Mouse (Mus musculus): ENCODE data around the gene Fam193a. TPM values are rescaled to one million over a fixed set of nuclear protein-coding genes. Genes with fewer than 3 reads are reported as not detected.
A peak's percentile ranks its signal among the peaks of the same experiment; 100 is the strongest.

Gene Fam193a
- polyA plus RNA-seq, 1 experiment from 2014 or later = 7.3 TPM

DNA sequence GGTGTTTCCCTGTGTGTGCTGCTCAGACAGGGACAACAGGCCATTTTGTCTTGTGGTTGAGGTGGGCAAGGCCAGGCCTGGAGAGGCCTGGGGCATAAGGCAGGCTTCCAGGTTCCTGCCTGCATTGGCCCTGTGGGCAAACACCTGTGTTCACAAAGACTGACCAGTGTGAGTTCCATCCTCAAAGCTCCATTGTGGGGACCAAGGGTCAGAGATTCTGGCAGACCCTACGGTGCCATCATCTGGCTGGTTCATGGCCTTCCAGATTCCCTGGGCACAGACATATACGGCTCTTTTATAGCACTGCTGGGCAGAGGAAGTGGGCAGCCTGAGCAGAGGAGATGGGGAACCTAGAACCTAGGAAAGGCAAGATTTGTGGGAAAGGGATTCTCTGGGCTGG is 157.6 kb downstream of the Fam193a start:
- Histone ChIP-seq H3K4me3 (ENCODE audit: low read length) (no peak overlapping the region), H3K9ac (ENCODE audit: low read length) (no peak overlapping the region), H3K9me3 (replicated peaks; ENCODE audit: control insufficient read depth, low read length) (no peaks in the 10 kb centered on the region), H3K27me3 (ENCODE audit: control insufficient read depth, insufficient read depth, low read length) (no peaks in the 10 kb centered on the region), H3K4me2 (ENCODE audit: low read depth, low read length) (no peak overlapping the region), H3K4me1 (ENCODE audit: control insufficient read depth, insufficient read depth, low read length) (peaks cover 3% of the 10 kb centered on the region), H3K36me3 (ENCODE audit: control insufficient read depth, insufficient read depth) (no peaks in the 10 kb centered on the region), H3K27ac (ENCODE audit: low read length) (no peak overlapping the region)
- 83% methylated on average over 2 of the region's 2 CpGs for WGBS
- no peak for ATAC-seq (replicated peaks; ENCODE audit: extremely low read depth, insufficient read depth, low FRiP score)

DNA sequence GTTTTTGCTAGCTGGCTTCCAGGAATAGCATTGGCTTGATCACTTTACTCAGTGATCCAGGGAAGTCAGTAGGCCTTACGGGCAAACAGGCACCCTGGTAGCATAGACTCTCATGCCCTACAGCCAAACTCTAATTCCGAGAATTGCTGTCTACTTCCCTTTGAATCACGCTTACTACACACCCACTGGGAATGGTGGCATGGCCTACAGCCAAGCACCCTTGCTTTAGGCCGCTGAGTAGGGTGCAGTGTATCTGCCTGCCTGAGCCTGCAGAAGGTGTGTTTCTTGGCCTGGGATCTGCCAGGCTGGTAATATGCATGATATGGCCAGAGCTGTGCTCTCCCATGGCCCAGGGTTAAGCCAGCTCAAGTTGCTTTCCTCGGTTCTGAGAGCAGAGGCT is 159.0 kb downstream of the Fam193a start:
- H3K27ac ChIP-seq (ENCODE audit: low read length) = no peak overlapping the region
- 70% methylated on average over 5 of the region's 5 CpGs for WGBS
- no peak overlapping the region for H3K4me3 ChIP-seq (ENCODE audit: low read length)
- H3K4me1 ChIP-seq (ENCODE audit: control insufficient read depth, insufficient read depth, low read length) = peaks cover 3% of the 10 kb centered on the region
- H3K4me2 ChIP-seq (ENCODE audit: low read depth, low read length) = no peak overlapping the region
- no peaks in the 10 kb centered on the region for H3K9me3 ChIP-seq (replicated peaks; ENCODE audit: control insufficient read depth, low read length)
- no peak overlapping the region for H3K9ac ChIP-seq (ENCODE audit: low read length)
- no peak for ATAC-seq (replicated peaks; ENCODE audit: extremely low read depth, insufficient read depth, low FRiP score)
- no peaks in the 10 kb centered on the region for H3K36me3 ChIP-seq (ENCODE audit: control insufficient read depth, insufficient read depth)
- H3K27me3 ChIP-seq (ENCODE audit: control insufficient read depth, insufficient read depth, low read length) = no peaks in the 10 kb centered on the region

DNA sequence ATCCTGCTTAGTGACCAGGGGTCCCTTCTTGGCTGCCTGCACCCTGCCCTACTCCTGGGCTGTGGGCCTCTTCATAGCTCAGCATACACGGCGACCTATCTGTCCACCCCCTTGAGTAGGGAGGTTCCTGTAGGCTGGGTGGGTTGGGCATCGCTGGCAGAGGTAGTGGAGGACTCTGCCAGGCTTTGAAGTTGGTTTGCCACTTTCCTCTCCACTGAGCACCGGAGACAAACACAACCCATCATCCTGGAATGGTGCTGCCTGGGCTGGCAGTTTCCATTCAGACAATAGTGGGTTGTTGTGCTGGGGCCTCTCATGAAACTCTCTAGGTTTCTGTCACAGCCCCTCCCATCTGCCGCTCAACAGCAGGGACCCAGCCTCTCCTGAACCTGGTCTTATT is 160.4 kb downstream of the Fam193a start:
- no peaks in the 10 kb centered on the region for H3K27me3 ChIP-seq (ENCODE audit: control insufficient read depth, insufficient read depth, low read length)
- no peak for ATAC-seq (replicated peaks; ENCODE audit: extremely low read depth, insufficient read depth, low FRiP score)
- peaks cover 3% of the 10 kb centered on the region for H3K4me1 ChIP-seq (ENCODE audit: control insufficient read depth, insufficient read depth, low read length)
- H3K9me3 ChIP-seq (replicated peaks; ENCODE audit: control insufficient read depth, low read length) = no peaks in the 10 kb centered on the region
- WGBS = 70% methylated on average over 5 of the region's 5 CpGs
- no peak overlapping the region for H3K9ac ChIP-seq (ENCODE audit: low read length)
- H3K4me2 ChIP-seq (ENCODE audit: low read depth, low read length) = no peak overlapping the region
- no peaks in the 10 kb centered on the region for H3K36me3 ChIP-seq (ENCODE audit: control insufficient read depth, insufficient read depth)
- no peak overlapping the region for H3K4me3 ChIP-seq (ENCODE audit: low read length)
- no peak overlapping the region for H3K27ac ChIP-seq (ENCODE audit: low read length)

DNA sequence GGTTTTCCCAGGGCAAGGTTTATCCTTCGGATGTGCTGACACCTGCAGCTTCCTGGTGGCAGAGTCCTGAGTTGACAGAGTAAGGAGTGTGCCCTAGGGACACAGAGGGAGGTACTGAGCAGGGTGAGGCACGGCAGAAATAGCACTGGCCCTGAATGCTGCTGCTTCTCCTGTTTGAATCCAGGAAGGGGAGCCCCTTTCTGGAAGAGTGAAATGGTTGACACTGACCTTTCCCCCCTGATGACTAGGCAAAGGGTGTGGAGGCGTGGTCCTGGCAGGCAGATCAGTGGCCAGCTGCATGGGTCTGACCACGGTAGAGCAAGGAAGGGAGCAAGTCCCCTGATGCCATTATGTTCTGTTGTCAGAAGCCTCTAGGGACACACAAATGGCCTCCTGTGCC is 161.0 kb downstream of the Fam193a start:
- Histone ChIP-seq H3K4me3 (ENCODE audit: low read length) (no peak overlapping the region), H3K9me3 (replicated peaks; ENCODE audit: control insufficient read depth, low read length) (no peaks in the 10 kb centered on the region), H3K4me2 (ENCODE audit: low read depth, low read length) (no peak overlapping the region), H3K9ac (ENCODE audit: low read length) (no peak overlapping the region), H3K27ac (ENCODE audit: low read length) (no peak overlapping the region), H3K27me3 (ENCODE audit: control insufficient read depth, insufficient read depth, low read length) (no peaks in the 10 kb centered on the region), H3K4me1 (ENCODE audit: control insufficient read depth, insufficient read depth, low read length) (peaks cover 3% of the 10 kb centered on the region), H3K36me3 (ENCODE audit: control insufficient read depth, insufficient read depth) (no peaks in the 10 kb centered on the region)
- no peak for ATAC-seq (replicated peaks; ENCODE audit: extremely low read depth, insufficient read depth, low FRiP score)
- 44% methylated on average over 4 of the region's 4 CpGs for WGBS

DNA sequence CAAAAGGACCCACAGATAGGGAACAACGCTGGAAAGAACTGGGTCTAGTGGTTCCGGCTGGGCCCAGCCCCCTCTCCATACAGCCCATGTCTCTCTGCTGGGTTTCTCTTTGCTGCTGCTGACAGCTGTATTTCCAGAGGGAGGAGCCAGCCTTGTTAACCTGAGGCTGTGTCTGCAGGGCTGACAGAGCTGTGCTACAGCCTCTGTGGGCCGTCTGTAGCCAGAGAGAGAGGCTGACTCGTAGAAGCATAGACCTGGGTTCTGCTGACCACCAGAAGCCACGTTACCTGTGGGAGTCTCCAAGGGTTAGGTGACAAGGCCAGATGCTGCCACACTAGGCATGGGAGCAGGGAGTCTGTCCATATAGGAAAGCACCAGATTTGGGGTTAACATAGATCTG is 163.3 kb downstream of the Fam193a start:
- Histone ChIP-seq H3K27me3 (ENCODE audit: control insufficient read depth, insufficient read depth, low read length) (no peaks in the 10 kb centered on the region), H3K27ac (ENCODE audit: low read length) (no peak overlapping the region), H3K4me1 (ENCODE audit: control insufficient read depth, insufficient read depth, low read length) (no peaks in the 10 kb centered on the region; the same call in 1 of the 2 replicates), H3K4me2 (ENCODE audit: low read depth, low read length) (no peak overlapping the region), H3K9me3 (replicated peaks; ENCODE audit: control insufficient read depth, low read length) (no peaks in the 10 kb centered on the region), H3K4me3 (ENCODE audit: low read length) (no peak overlapping the region), H3K9ac (ENCODE audit: low read length) (no peak overlapping the region), H3K36me3 (ENCODE audit: control insufficient read depth, insufficient read depth) (no peaks in the 10 kb centered on the region)
- 65% methylated on average over 5 of the region's 5 CpGs for WGBS
- no peak for ATAC-seq (replicated peaks; ENCODE audit: extremely low read depth, insufficient read depth, low FRiP score)

DNA sequence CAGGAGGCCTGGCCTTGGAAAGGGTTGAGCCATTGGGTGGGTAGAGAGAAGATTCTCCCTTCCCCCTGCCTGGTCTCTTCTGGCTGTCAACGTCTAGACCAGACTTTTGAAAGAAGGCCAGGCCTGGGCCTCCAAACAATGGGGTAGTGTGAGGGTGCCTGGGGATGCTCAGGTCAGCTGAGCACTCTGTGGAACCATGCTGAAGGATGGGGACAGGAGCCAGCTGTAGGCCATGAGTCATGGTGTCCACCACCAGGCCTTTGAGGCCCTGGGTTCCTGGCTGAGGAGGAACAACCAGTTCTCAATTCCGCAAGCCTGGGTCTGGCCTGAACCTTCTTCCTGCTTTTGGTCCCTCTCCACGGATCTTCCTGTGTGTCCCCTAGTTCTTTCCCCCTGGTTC is 164.1 kb downstream of the Fam193a start:
- no peaks in the 10 kb centered on the region for H3K36me3 ChIP-seq (ENCODE audit: control insufficient read depth, insufficient read depth)
- H3K4me3 ChIP-seq (ENCODE audit: low read length) = no peak overlapping the region
- H3K27ac ChIP-seq (ENCODE audit: low read length) = peak overlapping the region; percentile 3; the same call in 1 of the 2 replicates

DNA sequence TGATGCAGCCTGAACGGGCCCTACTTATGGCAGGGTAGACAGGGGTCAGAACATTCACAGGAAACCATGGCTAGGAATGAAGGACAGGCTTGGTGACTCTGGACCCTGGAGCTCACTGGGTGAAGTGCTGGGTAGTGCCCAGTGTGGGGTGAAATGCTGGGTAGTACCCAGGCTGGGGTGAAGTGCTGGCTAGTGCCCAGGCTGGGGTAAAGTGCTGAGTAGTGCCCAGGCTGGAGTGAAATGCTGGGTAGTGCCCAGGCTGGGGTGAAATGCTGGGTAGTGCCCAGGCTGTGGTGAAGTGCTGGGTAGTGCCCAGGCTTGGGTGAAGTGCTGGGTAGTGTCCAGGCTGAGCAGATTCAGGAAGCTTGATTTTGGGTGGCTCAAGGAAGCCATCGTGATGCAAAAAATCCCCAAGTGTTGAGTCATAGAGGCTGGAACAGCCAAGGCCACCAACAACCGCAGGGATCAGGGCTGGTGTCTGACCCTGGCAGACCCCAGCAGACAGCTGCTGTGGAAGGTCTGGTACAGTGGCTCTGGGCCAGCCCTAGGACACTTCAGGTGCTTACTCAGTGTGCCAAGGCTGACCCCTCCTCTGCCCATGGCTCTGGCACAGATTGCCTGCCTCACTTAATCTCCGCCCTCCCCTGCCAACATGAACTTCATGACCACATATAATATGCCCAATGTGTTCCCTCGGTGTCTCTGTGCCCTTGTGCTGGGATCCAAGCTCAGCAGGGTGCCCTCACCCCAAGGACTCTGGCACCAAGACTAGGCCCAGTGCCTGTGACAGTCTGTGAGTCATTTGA is 165.2 kb downstream of the Fam193a start:
- no peaks in the 10 kb centered on the region for H3K27me3 ChIP-seq (ENCODE audit: control insufficient read depth, insufficient read depth, low read length)
- no peak overlapping the region for H3K9ac ChIP-seq (ENCODE audit: low read length)
- H3K36me3 ChIP-seq (ENCODE audit: control insufficient read depth, insufficient read depth) = no peaks in the 10 kb centered on the region
- no peaks in the 10 kb centered on the region for H3K9me3 ChIP-seq (replicated peaks; ENCODE audit: control insufficient read depth, low read length)
- H3K27ac ChIP-seq (ENCODE audit: low read length) = no peak overlapping the region
- H3K4me1 ChIP-seq (ENCODE audit: control insufficient read depth, insufficient read depth, low read length) = no peaks in the 10 kb centered on the region; the same call in 1 of the 2 replicates
- ATAC-seq (replicated peaks; ENCODE audit: extremely low read depth, insufficient read depth, low FRiP score) = no peak
- WGBS = 73% methylated on average over 5 of the region's 5 CpGs
- no peak overlapping the region for H3K4me3 ChIP-seq (ENCODE audit: low read length)
- no peak overlapping the region for H3K4me2 ChIP-seq (ENCODE audit: low read depth, low read length)

More for the DNA sequence above, 164.1 kb downstream of the Fam193a start:
- peak; percentile 53 for ATAC-seq (replicated peaks; ENCODE audit: extremely low read depth, insufficient read depth, low FRiP score)
- H3K27me3 ChIP-seq (ENCODE audit: control insufficient read depth, insufficient read depth, low read length) = no peaks in the 10 kb centered on the region
- H3K9me3 ChIP-seq (replicated peaks; ENCODE audit: control insufficient read depth, low read length) = no peaks in the 10 kb centered on the region
- H3K4me1 ChIP-seq (ENCODE audit: control insufficient read depth, insufficient read depth, low read length) = no peaks in the 10 kb centered on the region; the same call in 1 of the 2 replicates
- no peak overlapping the region for H3K4me2 ChIP-seq (ENCODE audit: low read depth, low read length)
- WGBS = 45% methylated on average over 3 of the region's 3 CpGs
- no peak overlapping the region for H3K9ac ChIP-seq (ENCODE audit: low read length)

DNA sequence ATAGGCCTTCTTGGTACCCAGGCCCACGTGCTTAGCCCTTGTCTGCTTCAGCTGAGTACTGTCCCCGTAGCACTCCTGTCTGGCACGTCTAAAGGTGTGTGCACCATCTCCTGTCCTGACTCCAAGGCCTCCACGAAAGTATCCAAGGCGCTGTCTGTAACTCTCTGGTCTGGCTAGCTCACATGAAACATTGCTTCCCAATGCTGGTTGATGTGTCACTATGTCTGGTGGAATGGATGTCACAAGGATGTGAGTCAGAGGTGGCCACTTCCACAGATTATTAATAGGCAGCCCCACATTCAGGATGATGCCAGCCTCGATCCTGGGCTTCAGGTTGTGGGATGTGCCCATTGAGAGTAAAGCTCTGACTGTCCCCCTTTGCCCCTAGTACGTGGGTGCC is 166.1 kb downstream of the Fam193a start:
- no peaks in the 10 kb centered on the region for H3K27me3 ChIP-seq (ENCODE audit: control insufficient read depth, insufficient read depth, low read length)
- H3K4me3 ChIP-seq (ENCODE audit: low read length) = no peak overlapping the region
- no peaks in the 10 kb centered on the region for H3K9me3 ChIP-seq (replicated peaks; ENCODE audit: control insufficient read depth, low read length)
- 77% methylated on average over 7 of the region's 7 CpGs for WGBS
- H3K4me1 ChIP-seq (ENCODE audit: control insufficient read depth, insufficient read depth, low read length) = no peaks in the 10 kb centered on the region; the same call in 1 of the 2 replicates
- H3K27ac ChIP-seq (ENCODE audit: low read length) = no peak overlapping the region
- H3K4me2 ChIP-seq (ENCODE audit: low read depth, low read length) = no peak overlapping the region
- H3K9ac ChIP-seq (ENCODE audit: low read length) = no peak overlapping the region
- H3K36me3 ChIP-seq (ENCODE audit: control insufficient read depth, insufficient read depth) = no peaks in the 10 kb centered on the region
- no peak for ATAC-seq (replicated peaks; ENCODE audit: extremely low read depth, insufficient read depth, low FRiP score)

Measured in heart, embryonic 16.5 days (tissue).